Mouse (Mus musculus) stomach, postnatal 0 days (tissue): ENCODE data around the gene Sh3pxd2a. TPM values are rescaled to one million over a fixed set of nuclear protein-coding genes. Genes with fewer than 3 reads are reported as not detected.
A peak's percentile ranks its signal among the peaks of the same experiment; 100 is the strongest.

Source experiments
- ATAC-seq: fragments of 200-750 bp; cut with Nextera tagmentation; 2 replicates; pipeline ENCODE4 v1.8.0; 2017; ENCODE audit not compliant: low FRiP score, low TSS enrichment
- DNase-seq: peaks from one replicate; pipeline ENCODE4 v3.0.0-alpha.2; 2016; ENCODE audit warnings: low spot score
- H3K27ac ChIP-seq: fragments of 300-500 bp; sonication (generic); replicated peaks from 2 replicates; pipeline ENCODE4 v1.5.1; 2014; ENCODE audit warnings: mild to moderate bottlenecking, control low read depth
- H3K27me3 ChIP-seq: fragments of 300-500 bp; sonication (generic); 2 replicates; pipeline ENCODE4 v1.6.1; 2014; ENCODE audit warnings: low read length; ENCODE audit not compliant: control insufficient read depth, insufficient read depth
- H3K36me3 ChIP-seq: fragments of 300-500 bp; sonication (generic); 2 replicates; pipeline ENCODE4 v1.6.1; 2014; ENCODE audit warnings: low read length, mixed read lengths; ENCODE audit not compliant: control insufficient read depth, insufficient read depth
- H3K4me1 ChIP-seq: fragments of 300-500 bp; sonication (generic); replicated peaks from 2 replicates; pipeline ENCODE4 v1.6.1; 2014; ENCODE audit warnings: antibody characterized with exemption; ENCODE audit not compliant: control insufficient read depth, insufficient read depth
- H3K4me2 ChIP-seq: fragments of 300-500 bp; sonication (generic); replicated peaks from 2 replicates; pipeline ENCODE4 v1.6.1; 2014; ENCODE audit warnings: low read depth, mild to moderate bottlenecking, control low read depth, moderate library complexity
- H3K4me3 ChIP-seq: fragments of 300-500 bp; sonication (generic); 2 replicates; pipeline ENCODE4 v1.5.1; 2014; ENCODE audit warnings: low read depth, low read length, control low read depth
- H3K9ac ChIP-seq: fragments of 300-500 bp; sonication (generic); 2 replicates; pipeline ENCODE4 v1.6.1; 2014; ENCODE audit warnings: mild to moderate bottlenecking, low read length, control low read depth, mixed read lengths
- H3K9me3 ChIP-seq: fragments of 300-500 bp; sonication (generic); 2 replicates; pipeline ENCODE4 v1.6.1; 2016; ENCODE audit warnings: low read length; ENCODE audit not compliant: control insufficient read depth
- CTCF ChIP-seq: IDR thresholded peaks from 2 replicates; pipeline ENCODE4 v1.5.1; 2016; ENCODE audit warnings: antibody characterized with exemption, low read depth, mild to moderate bottlenecking, moderate library complexity
- EP300 ChIP-seq: optimal IDR thresholded peaks from 2 replicates; pipeline ENCODE3; 2016; ENCODE audit warnings: antibody characterized with exemption
- WGBS: fragments of 180-500 bp; shearing (Covaris S2); extraction: QIAGEN DNeasy Blood & Tissue Kit; methylation state at CpG from one replicate; pipeline ENCODE4 v1.1.7; 2014; 5-methylcytosine and 5-hydroxymethylcytosine counted together
- polyA plus RNA-seq: library from polyadenylated mRNA; unstranded; fragments of >200 nt; fragmentation: Nextera tagmentation; extraction: Ambion mirVana; gene quantifications from 2 replicates; pipeline ENCODE4 v1.2.1, GENCODE M21; 2015

The Sh3pxd2a gene
- polyA plus RNA-seq, 1 experiment from 2014 or later = 3.7 TPM

- Histone ChIP-seq H3K4me2 (no peak overlapping the region), H3K9me3 (no peaks in the 10 kb centered on the region), H3K4me3 (no peak overlapping the region), H3K4me1 (peaks cover 13% of the 10 kb centered on the region; the same call in 1 of the 2 replicates), H3K27ac (no peak overlapping the region), H3K36me3 (no peaks in the 10 kb centered on the region), H3K9ac (no peak overlapping the region), H3K27me3 (no peaks in the 10 kb centered on the region)
- 57% methylated on average over 7 of the region's 7 CpGs for WGBS
- DNase-seq = no peak
- no peak for ATAC-seq
- TF ChIP-seq EP300 (no peak), CTCF (no peak)
Observed at GRCm38 (mm10) chr19:47428794-47429193, 35.4 kb downstream of the Sh3pxd2a start.

GRCm38 (mm10) chr19:47427841-47428789 is 36.1 kb downstream of the Sh3pxd2a start:
- H3K4me1 ChIP-seq = peaks cover 13% of the 10 kb centered on the region; the same call in 1 of the 2 replicates
- DNase-seq (no peak), ATAC-seq (no peak)
- no peaks in the 10 kb centered on the region for H3K9me3 ChIP-seq
- no peak for TF ChIP-seq EP300
- no peak for TF ChIP-seq CTCF
- no peak overlapping the region for H3K27ac ChIP-seq
- H3K9ac ChIP-seq = no peak overlapping the region
- H3K4me3 ChIP-seq = no peak overlapping the region
- no peak overlapping the region for H3K4me2 ChIP-seq
- 42% methylated on average over 13 of the region's 13 CpGs for WGBS
- no peaks in the 10 kb centered on the region for H3K36me3 ChIP-seq
- no peaks in the 10 kb centered on the region for H3K27me3 ChIP-seq

- H3K36me3 ChIP-seq = no peaks in the 10 kb centered on the region
- no peak for DNase-seq
- no peak overlapping the region for H3K4me3 ChIP-seq
- H3K27ac ChIP-seq = no peak overlapping the region
- 70% methylated on average over 7 of the region's 7 CpGs for WGBS
- TF ChIP-seq CTCF (no peak), EP300 (no peak)
- no peaks in the 10 kb centered on the region for H3K9me3 ChIP-seq
- H3K4me1 ChIP-seq = peaks cover 14% of the 10 kb centered on the region
- ATAC-seq = no peak
- no peak overlapping the region for H3K4me2 ChIP-seq
- H3K27me3 ChIP-seq = no peaks in the 10 kb centered on the region
- H3K9ac ChIP-seq = no peak overlapping the region
Observed at GRCm38 (mm10) chr19:47423632-47424031, 40.6 kb downstream of the Sh3pxd2a start.

GRCm38 (mm10) chr19:47421128-47421898 is 42.9 kb downstream of the Sh3pxd2a start:
- H3K27ac ChIP-seq = peak overlapping the region; percentile 45; the same call in 1 of the 2 replicates
- no peaks in the 10 kb centered on the region for H3K36me3 ChIP-seq
- H3K4me3 ChIP-seq = no peak overlapping the region
- ATAC-seq (peak; percentile 42), DNase-seq (peak; percentile 62)
- H3K4me1 ChIP-seq = peaks cover 10% of the 10 kb centered on the region
- 23% methylated on average over 14 of the region's 14 CpGs for WGBS
- no peaks in the 10 kb centered on the region for H3K27me3 ChIP-seq
- TF ChIP-seq EP300 (no peak), CTCF (no peak)
- no peak overlapping the region for H3K4me2 ChIP-seq
- H3K9me3 ChIP-seq = no peaks in the 10 kb centered on the region
- no peak overlapping the region for H3K9ac ChIP-seq

GRCm38 (mm10) chr19:47420539-47420938 is 43.7 kb downstream of the Sh3pxd2a start:
- no peaks in the 10 kb centered on the region for H3K36me3 ChIP-seq
- no peaks in the 10 kb centered on the region for H3K9me3 ChIP-seq
- H3K4me2 ChIP-seq = no peak overlapping the region
- H3K9ac ChIP-seq = no peak overlapping the region
- ATAC-seq (no peak), DNase-seq (no peak)
- TF ChIP-seq EP300 (no peak), CTCF (no peak)
- H3K27me3 ChIP-seq = no peaks in the 10 kb centered on the region
- H3K4me1 ChIP-seq = peaks cover 10% of the 10 kb centered on the region
- no peak overlapping the region for H3K4me3 ChIP-seq
- H3K27ac ChIP-seq = no peak overlapping the region
- 58% methylated on average over 11 of the region's 11 CpGs for WGBS
